Mouse (Mus musculus) lung, postnatal 0 days (tissue): Measurements from ENCODE around the gene Stub1. TPM values are rescaled to one million over a fixed set of nuclear protein-coding genes. Genes with fewer than 3 reads are reported as not detected.

Experiments used
- ATAC-seq: fragments of 200-750 bp; cut with Nextera tagmentation; 2 replicates; pipeline ENCODE4 v1.8.0; 2017; ENCODE audit warnings: moderate library complexity
- DNase-seq: peaks from one replicate; pipeline ENCODE4 v3.0.0-alpha.2; 2016; ENCODE audit warnings: low spot score
- H3K27ac ChIP-seq: fragments of 300-500 bp; sonication (generic); 2 replicates; pipeline ENCODE4 v1.5.1; 2014; ENCODE audit warnings: antibody characterized with exemption, mild to moderate bottlenecking, low read length, mixed read lengths
- H3K27me3 ChIP-seq: fragments of 300-500 bp; sonication (generic); replicated peaks from 2 replicates; pipeline ENCODE4 v1.6.1; 2014; ENCODE audit warnings: low read length, mixed read lengths; ENCODE audit not compliant: insufficient read depth
- H3K36me3 ChIP-seq: fragments of 300-500 bp; sonication (generic); 2 replicates; pipeline ENCODE4 v1.6.1; 2014; ENCODE audit warnings: low read length, mixed read lengths; ENCODE audit not compliant: insufficient read depth
- H3K4me1 ChIP-seq: fragments of 300-500 bp; sonication (generic); 2 replicates; pipeline ENCODE4 v1.6.1; 2014; ENCODE audit warnings: antibody characterized with exemption, low read depth, low read length, mixed read lengths; ENCODE audit not compliant: insufficient read depth
- H3K4me2 ChIP-seq: fragments of 300-500 bp; sonication (generic); replicated peaks from 2 replicates; pipeline ENCODE4 v1.6.1; 2014; ENCODE audit warnings: low read depth, mild to moderate bottlenecking, low read length, moderate library complexity, mixed read lengths
- H3K4me3 ChIP-seq: fragments of 300-500 bp; sonication (generic); 2 replicates; pipeline ENCODE4 v1.5.1; 2014; ENCODE audit warnings: low read depth, low read length
- H3K9ac ChIP-seq: fragments of 300-500 bp; sonication (generic); replicated peaks from 2 replicates; pipeline ENCODE4 v1.6.1; 2014; ENCODE audit warnings: low read depth, mild to moderate bottlenecking
- H3K9me3 ChIP-seq: fragments of 300-500 bp; sonication (generic); 2 replicates; pipeline ENCODE4 v1.6.1; 2016; ENCODE audit warnings: low read length, mixed read lengths
- CTCF ChIP-seq: IDR thresholded peaks from 2 replicates; pipeline ENCODE4 v1.5.1; 2016; ENCODE audit warnings: antibody characterized with exemption, mild to moderate bottlenecking
- EP300 ChIP-seq: IDR thresholded peaks from 2 replicates; pipeline ENCODE4 v1.6.1; 2016; ENCODE audit warnings: antibody characterized with exemption, mild to moderate bottlenecking, control low read depth
- WGBS: fragments of 180-500 bp; shearing (Covaris S2); extraction: QIAGEN DNeasy Blood & Tissue Kit; methylation state at CpG from one replicate; pipeline ENCODE4 v1.1.7; 2014; 5-methylcytosine and 5-hydroxymethylcytosine counted together
- polyA plus RNA-seq: library from polyadenylated mRNA; unstranded; fragments of >200 nt; fragmentation: Nextera tagmentation; extraction: Ambion mirVana; gene quantifications from 2 replicates; pipeline ENCODE4 v1.2.1, GENCODE M21; 2015

Stub1 gene
- polyA plus RNA-seq, 1 experiment from 2014 or later = 198 TPM

DNA sequence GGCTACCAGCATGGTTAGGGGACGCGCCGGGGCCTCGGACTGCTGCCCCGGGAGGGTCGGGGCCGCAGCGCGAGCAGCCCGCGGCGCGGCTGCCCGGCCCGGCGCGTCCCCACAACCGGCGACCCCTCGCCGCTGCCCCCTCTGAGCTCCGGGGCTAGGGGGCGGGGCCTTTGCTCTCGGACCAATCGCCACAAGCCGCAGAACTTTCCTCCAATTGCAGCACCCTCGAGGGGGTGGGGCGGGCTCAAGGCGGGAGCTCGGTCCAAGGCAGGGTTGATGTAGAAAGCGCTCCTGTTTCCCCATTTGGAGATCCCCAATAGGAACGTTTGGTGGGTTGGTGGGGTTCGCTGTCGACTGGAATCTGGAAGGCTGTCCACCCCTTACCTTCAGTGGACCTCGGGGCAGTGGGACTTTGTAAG lies 36.2 kb downstream of the Stub1 start, which contains the start of gene Metrn:
Gene Metrn (minus strand): TSS at position 186 of the 419 bp plus-strand sequence.
- ATAC-seq (peak; percentile 76), DNase-seq (peak; percentile 89)
- H3K4me3 ChIP-seq = peak within 1 kb of the TSS; percentile 75
- H3K9ac ChIP-seq = peak within 1 kb of the TSS; percentile 48
- no peak within 1 kb of the TSS for H3K27ac ChIP-seq
- TF ChIP-seq CTCF (no peak), EP300 (no peak)
- peaks cover 9% of the 10 kb centered on the region; the same call in 1 of the 2 replicates for H3K4me1 ChIP-seq
- no peaks in the 10 kb centered on the region for H3K27me3 ChIP-seq
- WGBS = under 1% methylated on average over 25 of the region's 35 CpGs
- peak within 1 kb of the TSS; percentile 87 for H3K4me2 ChIP-seq
- H3K9me3 ChIP-seq = no peaks in the 10 kb centered on the region
- H3K36me3 ChIP-seq = no peaks in the 10 kb centered on the region

DNA sequence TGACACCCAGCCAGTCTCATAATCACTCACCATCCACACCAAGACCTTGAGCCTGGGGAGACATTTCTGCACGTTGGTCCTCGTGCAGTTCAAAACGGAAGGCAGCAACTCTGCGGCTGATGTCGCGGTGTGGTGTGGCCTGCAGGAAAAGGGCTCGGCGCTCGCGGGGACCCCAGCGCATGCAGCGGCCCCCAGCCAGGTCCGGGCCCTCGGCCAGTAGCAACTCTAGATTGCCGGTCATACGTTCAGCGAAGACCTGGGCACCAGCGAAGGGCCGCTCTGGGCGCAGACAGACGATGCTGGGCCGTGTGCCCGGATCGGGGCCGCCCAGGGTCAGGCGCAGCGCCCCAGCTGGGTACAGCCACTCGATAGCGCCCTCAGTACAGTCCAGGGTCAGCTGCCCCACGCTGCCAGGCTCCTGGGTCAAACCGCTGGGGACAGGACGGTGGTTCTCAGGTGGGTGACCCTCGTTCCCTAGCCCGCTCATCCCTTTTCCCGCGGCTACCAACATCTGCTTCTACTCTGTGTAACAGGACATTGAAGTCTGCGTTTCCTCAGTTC lies 36.9 kb downstream of the Stub1 start:
- ATAC-seq (0 out of 2 replicates have a peak, but pooled peaks have one; percentile 0), DNase-seq (no peak)
- Histone ChIP-seq H3K9me3 (no peaks in the 10 kb centered on the region), H3K36me3 (no peaks in the 10 kb centered on the region), H3K9ac (peak overlapping the region; percentile 48), H3K4me3 (peak overlapping the region; percentile 75), H3K27me3 (no peaks in the 10 kb centered on the region), H3K4me2 (peak overlapping the region; percentile 87), H3K27ac (no peak overlapping the region), H3K4me1 (peaks cover 9% of the 10 kb centered on the region; the same call in 1 of the 2 replicates)
- TF ChIP-seq CTCF (no peak), EP300 (no peak)
- WGBS = 3% methylated on average over 37 of the region's 37 CpGs

DNA sequence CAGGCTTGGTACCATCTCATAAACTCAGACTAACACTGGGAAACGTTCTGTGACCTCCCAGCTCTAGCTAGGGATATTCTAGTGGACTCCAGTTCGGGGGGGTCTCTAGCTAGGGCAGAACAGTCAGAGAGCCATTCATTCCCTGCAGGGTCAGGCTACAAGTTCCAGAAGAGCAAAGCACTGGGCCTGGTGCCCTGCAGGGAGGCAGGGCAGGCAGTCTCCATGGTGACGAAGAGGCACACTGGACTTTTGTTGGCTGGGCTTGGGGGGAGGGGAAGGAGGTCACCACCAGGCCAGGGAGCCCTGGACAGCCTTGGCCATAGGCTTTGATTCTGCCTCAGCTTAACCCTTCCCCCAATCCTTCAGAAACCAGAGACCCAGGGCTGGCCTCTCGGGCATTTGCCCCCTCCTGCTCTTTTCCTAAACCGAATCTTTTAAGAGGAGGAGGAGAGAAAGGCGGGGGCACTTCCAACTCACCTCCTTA lies 37.6 kb downstream of the Stub1 start, which contains the start of gene AC134908.4:
Gene AC134908.4 (minus strand): TSS at position 51 of the 484 bp plus-strand sequence.
- TF ChIP-seq CTCF (no peak), EP300 (no peak)
- peak within 1 kb of the TSS; percentile 75 for H3K4me3 ChIP-seq
- WGBS = 24% methylated on average over 6 of the region's 6 CpGs

DNA sequence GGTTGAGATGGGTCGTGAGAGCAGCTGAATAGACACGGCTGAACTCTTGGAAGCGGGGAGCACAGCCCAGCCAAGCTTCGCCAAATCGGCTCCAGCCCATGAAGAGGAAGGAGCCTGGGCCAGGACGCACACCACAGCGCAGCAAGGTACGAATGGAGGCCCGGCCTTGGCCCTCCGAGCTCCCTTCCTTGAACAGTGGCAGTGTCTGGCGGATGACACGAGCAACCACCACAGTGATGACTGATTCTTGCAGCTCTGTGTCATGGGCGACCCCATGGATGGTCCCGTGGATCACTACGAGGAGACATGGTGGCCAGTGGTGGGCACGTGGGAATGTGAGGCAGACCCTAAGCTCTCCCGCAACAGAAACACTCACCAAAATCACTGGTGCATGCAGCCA lies 38.2 kb downstream of the Stub1 start:
- 80% methylated on average over 17 of the region's 17 CpGs for WGBS
- Histone ChIP-seq H3K9me3 (no peaks in the 10 kb centered on the region), H3K4me3 (no peak overlapping the region), H3K4me1 (peaks cover 9% of the 10 kb centered on the region; the same call in 1 of the 2 replicates), H3K9ac (no peak overlapping the region), H3K27me3 (no peaks in the 10 kb centered on the region), H3K27ac (no peak overlapping the region), H3K4me2 (no peak overlapping the region), H3K36me3 (no peaks in the 10 kb centered on the region)
- DNase-seq (no peak), ATAC-seq (no peak)
- TF ChIP-seq CTCF = no peak
- TF ChIP-seq EP300 = no peak

More for the DNA sequence above, 37.6 kb downstream of the Stub1 start, which contains the start of gene AC134908.4:
- H3K4me1 ChIP-seq = peaks cover 9% of the 10 kb centered on the region; the same call in 1 of the 2 replicates
- no peak within 1 kb of the TSS for H3K27ac ChIP-seq
- no peaks in the 10 kb centered on the region for H3K36me3 ChIP-seq
- no peak for ATAC-seq
- peak within 1 kb of the TSS; percentile 48 for H3K9ac ChIP-seq
- H3K27me3 ChIP-seq = no peaks in the 10 kb centered on the region
- peak; percentile 32 for DNase-seq
- H3K4me2 ChIP-seq = peak within 1 kb of the TSS; percentile 87
- H3K9me3 ChIP-seq = no peaks in the 10 kb centered on the region

DNA sequence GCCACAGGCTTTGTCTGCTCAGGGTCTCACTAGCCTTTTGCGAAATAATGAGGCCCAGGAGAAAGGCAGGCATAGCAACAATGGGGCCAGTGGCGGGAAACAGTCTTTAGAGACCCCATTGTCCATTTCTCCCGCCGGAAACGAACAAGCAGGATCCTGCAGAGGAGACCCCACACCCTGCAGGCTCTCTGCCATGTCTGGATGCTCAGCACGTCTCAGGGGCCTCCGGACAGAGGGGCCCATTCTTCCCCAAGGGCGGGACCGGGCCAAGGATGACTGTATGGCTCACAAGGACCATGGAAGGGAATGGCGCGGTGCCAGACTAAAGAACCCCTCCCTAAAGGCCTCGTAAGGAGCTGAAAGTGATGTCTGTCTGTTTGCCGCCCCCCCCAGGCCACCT lies 39.0 kb downstream of the Stub1 start:
- no peaks in the 10 kb centered on the region for H3K27me3 ChIP-seq
- no peaks in the 10 kb centered on the region for H3K9me3 ChIP-seq
- no peak overlapping the region for H3K4me3 ChIP-seq
- H3K4me1 ChIP-seq = peaks cover 9% of the 10 kb centered on the region; the same call in 1 of the 2 replicates
- TF ChIP-seq CTCF = no peak
- no peak for TF ChIP-seq EP300
- no peak overlapping the region for H3K4me2 ChIP-seq
- H3K9ac ChIP-seq = no peak overlapping the region
- no peak overlapping the region for H3K27ac ChIP-seq
- ATAC-seq (no peak), DNase-seq (no peak)
- no peaks in the 10 kb centered on the region for H3K36me3 ChIP-seq
- WGBS = 70% methylated on average over 13 of the region's 13 CpGs

DNA sequence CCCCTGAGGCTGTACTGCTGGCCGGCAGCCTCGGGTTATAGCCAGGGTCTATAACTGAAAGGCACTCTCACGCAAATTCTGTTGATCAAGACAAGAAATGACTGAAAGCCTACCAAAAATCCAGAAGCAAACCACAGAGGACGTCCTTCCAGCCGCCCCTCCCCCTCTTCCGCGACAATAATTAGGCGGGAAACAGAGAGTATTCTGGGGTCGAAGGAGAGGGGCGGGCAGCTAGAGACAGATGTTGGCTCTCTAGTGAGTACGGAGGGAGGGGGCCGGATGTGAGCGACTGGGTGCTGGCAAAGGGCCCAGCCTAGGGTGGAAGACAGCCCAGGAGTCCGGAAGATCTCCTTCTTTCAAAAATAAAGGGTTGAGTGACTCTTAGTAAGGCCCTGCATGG lies 40.6 kb downstream of the Stub1 start, which contains the start of gene Fam173a:
Gene Fam173a (minus strand): TSS at position 287 of the 400 bp plus-strand sequence.
- WGBS = 2% methylated on average over 14 of the region's 14 CpGs
- Histone ChIP-seq H3K27ac (peak within 1 kb of the TSS; percentile 76), H3K4me1 (peaks cover 9% of the 10 kb centered on the region; the same call in 1 of the 2 replicates), H3K4me3 (peak within 1 kb of the TSS; percentile 68), H3K36me3 (no peaks in the 10 kb centered on the region), H3K27me3 (no peaks in the 10 kb centered on the region), H3K4me2 (peak within 1 kb of the TSS; percentile 94), H3K9me3 (no peaks in the 10 kb centered on the region), H3K9ac (peak within 1 kb of the TSS; percentile 39)
- ATAC-seq = peak; percentile 81
- no peak for TF ChIP-seq CTCF
- TF ChIP-seq EP300 = no peak
- DNase-seq = peak; percentile 91
